Mouse (Mus musculus) heart, postnatal 0 days (tissue): ENCODE data around the gene Pmf1. TPM values are rescaled to one million over a fixed set of nuclear protein-coding genes. Genes with fewer than 3 reads are reported as not detected.
"Not testable (repeated sequence)": the region's sequence is repeated elsewhere in the genome, so short reads cannot be mapped to it uniquely, and the experiment has no call there.

Experiments used
- ATAC-seq: fragments of 200-750 bp; cut with Nextera tagmentation; 2 replicates; pipeline ENCODE4 v1.8.0; 2017; ENCODE audit warnings: low read depth, moderate number of reproducible peaks, moderate library complexity; ENCODE audit not compliant: insufficient read depth
- DNase-seq: peaks from one replicate; pipeline ENCODE4 v3.0.0-alpha.2; 2016; ENCODE audit warnings: low spot score
- H3K27ac ChIP-seq: fragments of 300-500 bp; sonication (generic); 2 replicates; pipeline ENCODE4 v1.5.1; 2014; ENCODE audit warnings: low read depth, mild to moderate bottlenecking
- H3K27me3 ChIP-seq: fragments of 300-500 bp; sonication (generic); 2 replicates; pipeline ENCODE4 v1.6.1; 2014; ENCODE audit warnings: low read length, mixed read lengths; ENCODE audit not compliant: control insufficient read depth, insufficient read depth
- H3K36me3 ChIP-seq: fragments of 300-500 bp; sonication (generic); replicated peaks from 2 replicates; pipeline ENCODE4 v1.6.1; 2014; ENCODE audit warnings: low read length, mixed read lengths; ENCODE audit not compliant: control insufficient read depth, insufficient read depth
- H3K4me1 ChIP-seq: fragments of 300-500 bp; sonication (generic); 2 replicates; pipeline ENCODE4 v1.6.1; 2014; ENCODE audit warnings: antibody characterized with exemption; ENCODE audit not compliant: control insufficient read depth, insufficient read depth
- H3K4me2 ChIP-seq: fragments of 300-500 bp; sonication (generic); 2 replicates; pipeline ENCODE4 v1.6.1; 2014; ENCODE audit warnings: low read depth, mild to moderate bottlenecking, low read length, moderate library complexity
- H3K4me3 ChIP-seq: fragments of 300-500 bp; sonication (generic); 2 replicates; pipeline ENCODE4 v1.5.1; 2014; ENCODE audit warnings: low read depth, low read length
- H3K9ac ChIP-seq: fragments of 300-500 bp; sonication (generic); replicated peaks from 2 replicates; pipeline ENCODE4 v1.6.1; 2014; ENCODE audit warnings: low read depth, low read length, mixed read lengths
- H3K9me3 ChIP-seq: fragments of 300-500 bp; sonication (generic); replicated peaks from 2 replicates; pipeline ENCODE4 v1.6.1; 2016; ENCODE audit warnings: low read length; ENCODE audit not compliant: control insufficient read depth
- CTCF ChIP-seq: IDR thresholded peaks from 2 replicates; pipeline ENCODE4 v1.5.1; 2016; ENCODE audit warnings: antibody characterized with exemption, control low read depth, low read depth
- EP300 ChIP-seq: IDR thresholded peaks from 2 replicates; pipeline ENCODE4 v1.6.1; 2016; ENCODE audit warnings: antibody characterized with exemption, low read depth
- WGBS: fragments of 180-500 bp; shearing (Covaris S2); extraction: QIAGEN DNeasy Blood & Tissue Kit; methylation state at CpG from one replicate; pipeline ENCODE4 v1.1.7; 2014; 5-methylcytosine and 5-hydroxymethylcytosine counted together
- polyA plus RNA-seq: library from polyadenylated mRNA; unstranded; fragments of >200 nt; fragmentation: Nextera tagmentation; extraction: Ambion mirVana; gene quantifications from 2 replicates; pipeline ENCODE4 v1.2.1, GENCODE M21; 2015
- total RNA-seq: library from RNA; depleted of rRNA; stranded (reverse); fragments of >200 nt; gene quantifications from 2 replicates; pipeline ENCODE4 v1.2.3, GENCODE M21; 2014; ENCODE audit warnings: low replicate concordance

Pmf1 gene
- total and polyA plus RNA-seq, 2 experiments from 2014 or later: 62.9 to 116 TPM

- H3K4me3 ChIP-seq: peak overlapping the region; percentile 32
- peak overlapping the region; percentile 60 for H3K4me2 ChIP-seq
- H3K4me1 ChIP-seq: peaks cover 4% of the 10 kb centered on the region
- peak overlapping the region; percentile 7; the same call in 1 of the 2 replicates for H3K27ac ChIP-seq
- H3K36me3 ChIP-seq: no peaks in the 10 kb centered on the region
- peak; percentile 73 for DNase-seq
- H3K27me3 ChIP-seq: no peaks in the 10 kb centered on the region
- no peaks in the 10 kb centered on the region for H3K9me3 ChIP-seq
- peak; percentile 87 for ATAC-seq
- no peak overlapping the region; the same call in 1 of the 2 replicates for H3K9ac ChIP-seq
- TF ChIP-seq CTCF (peak; percentile 48), EP300 (no peak)
- 8% methylated on average over 29 of the region's 29 CpGs for WGBS
These were observed 26.5 kb upstream of the Pmf1 start for GRCm38 (mm10) chr3:88436395-88437201.

- no peak overlapping the region for H3K27ac ChIP-seq
- ATAC-seq: no peak
- H3K36me3 ChIP-seq: no peaks in the 10 kb centered on the region
- H3K4me2 ChIP-seq: no peak overlapping the region
- no peaks in the 10 kb centered on the region for H3K9me3 ChIP-seq
- no peak for DNase-seq
- no peak overlapping the region for H3K9ac ChIP-seq
- no peak for TF ChIP-seq EP300
- no peak for TF ChIP-seq CTCF
- WGBS: 63% methylated on average over 10 of the region's 10 CpGs
- H3K27me3 ChIP-seq: no peaks in the 10 kb centered on the region
- no peak overlapping the region for H3K4me3 ChIP-seq
- no peaks in the 10 kb centered on the region for H3K4me1 ChIP-seq
These were observed 25.4 kb upstream of the Pmf1 start for GRCm38 (mm10) chr3:88435515-88435914.

GRCm38 (mm10) chr3:88428639-88429038 is 18.5 kb upstream of the Pmf1 start:
- H3K4me1 ChIP-seq: peaks cover 10% of the 10 kb centered on the region
- DNase-seq, ATAC-seq: not testable (repeated sequence)

GRCm38 (mm10) chr3:88427342-88427905 is 17.3 kb upstream of the Pmf1 start:
- Histone ChIP-seq H3K4me1 (peaks cover 14% of the 10 kb centered on the region), H3K4me3 (no peak overlapping the region), H3K9ac (no peak overlapping the region), H3K9me3 (no peaks in the 10 kb centered on the region), H3K27me3 (no peaks in the 10 kb centered on the region), H3K4me2 (no peak overlapping the region), H3K36me3 (no peaks in the 10 kb centered on the region), H3K27ac (no peak overlapping the region)
- no peak for DNase-seq
- 58% methylated on average over 4 of the region's 4 CpGs for WGBS
- ATAC-seq: no peak
- TF ChIP-seq EP300 (no peak), CTCF (no peak)

More at GRCm38 (mm10) chr3:88428639-88429038, 18.5 kb upstream of the Pmf1 start:
- not testable (repeated sequence) for H3K4me2 ChIP-seq, H3K27me3 ChIP-seq, H3K4me3 ChIP-seq, H3K9me3 ChIP-seq, H3K9ac ChIP-seq, H3K27ac ChIP-seq, H3K36me3 ChIP-seq
- peak; percentile 37 for TF ChIP-seq CTCF
- WGBS: 62% methylated on average over 8 of the region's 8 CpGs

DNA sequence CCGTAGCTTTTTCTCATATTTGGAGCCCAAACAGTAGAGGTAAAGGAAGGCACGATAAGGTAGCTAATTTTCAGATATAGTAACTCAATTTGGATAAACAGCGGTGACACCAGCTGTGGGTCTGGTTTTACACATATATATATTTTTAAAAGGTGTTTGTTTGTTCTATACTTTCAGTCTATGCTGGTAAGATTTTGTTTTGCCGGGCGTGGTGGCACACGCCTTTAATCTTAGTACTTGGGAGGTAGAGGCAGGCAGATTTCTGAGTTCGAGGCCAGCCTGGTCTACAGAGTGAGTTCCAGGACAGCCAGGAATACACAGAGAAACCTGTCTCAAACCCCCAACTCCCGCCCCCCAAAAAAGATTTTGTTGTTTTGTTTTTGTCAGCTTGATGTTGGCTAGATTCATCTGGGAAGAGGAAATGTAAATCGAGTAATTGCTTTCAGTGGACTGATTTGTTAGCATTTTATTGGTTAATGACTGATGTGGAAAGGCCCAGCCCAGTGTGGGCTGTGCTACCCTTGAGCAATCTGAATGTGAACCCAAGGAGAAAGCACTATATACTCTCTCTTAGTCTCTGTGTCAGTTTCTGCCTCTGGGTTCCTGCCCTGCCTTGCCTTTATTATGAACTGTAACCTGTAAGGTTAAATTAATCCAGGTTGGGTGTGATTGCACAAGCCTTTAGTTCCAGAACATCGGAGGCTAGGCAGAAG is 15.7 kb upstream of the Pmf1 start:
- no peaks in the 10 kb centered on the region for H3K27me3 ChIP-seq
- H3K9ac ChIP-seq: peak overlapping the region; percentile 46; the same call in 1 of the 2 replicates
- 77% methylated on average over 10 of the region's 10 CpGs for WGBS
- H3K27ac ChIP-seq: no peak overlapping the region
- no peak for TF ChIP-seq CTCF
- no peak for TF ChIP-seq EP300
- peaks cover 8% of the 10 kb centered on the region for H3K36me3 ChIP-seq
- peak overlapping the region; percentile 91 for H3K4me2 ChIP-seq
- ATAC-seq: no peak
- H3K4me3 ChIP-seq: peak overlapping the region; percentile 78; the same call in 1 of the 2 replicates
- H3K9me3 ChIP-seq: no peaks in the 10 kb centered on the region
- H3K4me1 ChIP-seq: peaks cover 14% of the 10 kb centered on the region
- DNase-seq: no peak
